Mouse (Mus musculus) E14TG2a.4 (cell line): ENCODE results near the gene BC100530.
"Not testable (repeated sequence)": the region's sequence is repeated elsewhere in the genome, so short reads cannot be mapped to it uniquely, and the experiment has no call there.

ENCODE experiments used
- H3K27me3 ChIP-seq: 2 replicates; pipeline ENCODE4 v1.6.1; 2014; ENCODE audit warnings: low read length, control low read depth; ENCODE audit not compliant: insufficient read depth
- H3K36me3 ChIP-seq: 2 replicates; pipeline ENCODE4 v1.6.1; 2014; ENCODE audit warnings: low read length, control low read depth; ENCODE audit not compliant: insufficient read depth
- H3K4me1 ChIP-seq: replicated peaks from 2 replicates; pipeline ENCODE4 v1.6.1; 2014; ENCODE audit warnings: low read depth, low read length, control low read depth
- H3K4me3 ChIP-seq: replicated peaks from 2 replicates; pipeline ENCODE4 v1.5.1; 2014; ENCODE audit warnings: mild to moderate bottlenecking, low read length
- H3K9me3 ChIP-seq: 2 replicates; pipeline ENCODE4 v1.6.1; 2014; ENCODE audit warnings: low read length, control low read depth
- CTCF ChIP-seq: conservative IDR thresholded peaks from 2 replicates; pipeline ENCODE4 v1.5.1; 2014; ENCODE audit warnings: low read length
- NANOG ChIP-seq: IDR thresholded peaks from 2 replicates; pipeline ENCODE4 v1.6.1; 2014; ENCODE audit warnings: borderline replicate concordance, low read length, mixed read lengths
- POU5F1 ChIP-seq: IDR thresholded peaks from 2 replicates; pipeline ENCODE4 v1.6.1; 2014; ENCODE audit warnings: low read length, borderline replicate concordance

BC100530 gene

DNA sequence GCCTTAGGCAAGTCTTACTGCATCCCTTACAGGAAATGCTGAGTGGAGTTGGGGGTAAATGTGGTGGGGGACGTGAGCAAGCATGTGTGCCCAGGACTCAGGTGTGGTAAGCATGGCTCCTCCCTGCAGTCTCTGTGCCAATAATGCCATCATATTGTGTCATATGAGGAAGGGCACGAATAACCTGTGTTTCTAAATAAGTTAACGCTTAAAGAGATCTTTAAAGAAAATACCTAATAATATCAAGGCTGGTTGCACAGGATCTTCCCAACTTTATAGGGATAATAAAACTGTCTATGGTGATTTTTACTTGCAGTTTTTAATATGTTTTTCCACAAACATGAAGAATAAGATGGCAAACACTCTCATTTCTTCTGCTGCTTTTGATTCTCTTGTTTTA is at the start of gene BC100530:
Gene BC100530, minus strand, starts transcription at position 101 of the 400 bp plus-strand sequence.
- H3K27me3 ChIP-seq, H3K4me3 ChIP-seq, H3K36me3 ChIP-seq, H3K4me1 ChIP-seq, H3K9me3 ChIP-seq: not testable (repeated sequence)

DNA sequence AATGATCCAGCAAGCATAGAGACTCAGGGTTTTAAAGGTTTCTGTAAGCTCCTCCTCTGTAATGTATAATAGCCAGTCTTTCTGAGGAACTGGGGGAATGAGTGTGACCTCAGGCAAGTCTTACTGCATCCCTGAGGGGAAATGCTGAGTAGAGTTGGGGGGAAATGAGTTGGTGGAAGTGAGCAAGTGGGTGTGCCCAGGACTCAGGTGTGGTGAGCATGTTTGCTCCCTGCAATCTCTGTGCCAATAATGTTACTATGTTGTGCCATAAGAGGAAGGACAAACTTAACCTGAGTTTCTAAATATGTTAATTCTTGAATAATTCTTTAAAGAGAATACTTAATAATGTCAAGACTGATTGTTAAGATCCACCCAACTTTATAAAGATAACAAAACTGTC is 40.8 kb upstream of the BC100530 start, which contains the start of gene Stfa2:
Gene Stfa2, minus strand, starts transcription at position 101 of the 400 bp plus-strand sequence.
- no peak for TF ChIP-seq POU5F1
- TF ChIP-seq NANOG, result no peak
- TF ChIP-seq CTCF, result no peak
- Histone ChIP-seq H3K36me3 (no peaks in the 10 kb centered on the region), H3K9me3 (no peaks in the 10 kb centered on the region), H3K27me3 (no peaks in the 10 kb centered on the region), H3K4me3 (no peak within 1 kb of the TSS), H3K4me1 (no peaks in the 10 kb centered on the region)

DNA sequence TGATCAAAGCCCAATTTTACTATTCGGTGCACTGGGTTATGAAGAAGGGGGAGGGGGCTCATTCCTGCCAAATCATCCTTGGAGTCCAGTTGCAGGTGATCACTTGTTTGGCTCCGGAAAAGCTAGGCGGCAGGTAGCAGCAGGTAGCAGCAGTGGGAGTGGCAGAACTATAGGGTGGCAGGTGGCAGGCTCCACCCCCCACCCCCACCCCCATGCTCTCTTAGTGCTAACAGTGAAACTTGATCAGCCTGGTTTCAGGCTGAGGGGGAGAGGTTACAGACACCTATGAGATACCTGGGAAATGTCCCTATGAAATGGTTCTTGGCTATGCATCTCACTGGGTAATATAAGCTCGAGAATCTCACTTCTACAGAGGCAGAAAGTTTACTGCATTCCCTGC is 21.5 kb upstream of the BC100530 start:
- Histone ChIP-seq H3K36me3 (no peaks in the 10 kb centered on the region), H3K27me3 (no peaks in the 10 kb centered on the region), H3K4me3 (no peak overlapping the region), H3K4me1 (0 out of 2 replicates have a peak, but pooled peaks cover 4% of the 10 kb centered on the region), H3K9me3 (no peaks in the 10 kb centered on the region)
- TF ChIP-seq NANOG (no peak), CTCF (no peak), POU5F1 (no peak)

DNA sequence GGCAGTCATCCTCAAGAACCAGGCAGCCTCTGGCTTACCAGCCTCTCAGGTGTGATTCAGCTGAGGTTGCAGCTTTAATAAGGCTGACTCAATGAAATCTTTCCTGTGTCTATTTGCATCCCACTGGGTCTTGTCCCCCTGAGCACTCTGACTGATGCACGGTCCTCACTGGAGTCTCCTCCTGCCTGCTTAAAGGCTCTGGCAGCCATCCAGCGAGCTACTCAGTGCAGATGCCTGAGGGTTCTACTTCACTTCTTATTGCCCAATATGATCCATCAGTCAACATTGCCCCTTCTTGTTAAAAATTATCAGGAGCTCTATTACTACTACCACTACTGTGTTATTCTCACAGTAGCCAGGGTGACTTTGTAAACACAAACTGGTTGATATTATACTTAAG is 30.4 kb downstream of the BC100530 start:
- Histone ChIP-seq H3K9me3 (no peaks in the 10 kb centered on the region), H3K4me3 (no peak overlapping the region), H3K27me3 (no peaks in the 10 kb centered on the region), H3K4me1 (no peaks in the 10 kb centered on the region), H3K36me3 (no peaks in the 10 kb centered on the region)
- TF ChIP-seq POU5F1 (no peak), CTCF (no peak), NANOG (no peak)

DNA sequence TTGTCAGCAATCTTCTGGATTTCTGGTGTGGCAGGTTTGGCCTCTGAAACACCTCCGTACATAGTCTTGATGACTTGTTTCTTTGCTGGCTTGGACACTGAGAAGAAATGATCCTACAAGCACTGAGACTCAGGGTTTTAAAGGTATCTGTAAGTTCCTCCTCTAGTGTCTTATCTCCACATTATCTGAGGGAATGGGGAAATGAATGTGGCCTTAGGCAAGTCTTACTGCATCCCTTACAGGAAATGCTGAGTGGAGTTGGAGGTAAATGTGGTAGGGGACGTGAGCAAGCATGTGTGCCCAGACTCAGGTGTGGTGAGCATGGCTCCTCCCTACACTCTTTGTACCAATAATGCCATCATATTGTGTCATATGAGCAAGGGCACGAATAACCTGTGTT is 33.3 kb downstream of the BC100530 start, which contains the start of gene BC117090:
Gene BC117090, minus strand, starts transcription at position 101 of the 400 bp plus-strand sequence.
- Histone ChIP-seq H3K4me1 (no peaks in the 10 kb centered on the region), H3K9me3 (no peaks in the 10 kb centered on the region), H3K4me3 (no peak within 1 kb of the TSS), H3K27me3 (no peaks in the 10 kb centered on the region), H3K36me3 (no peaks in the 10 kb centered on the region)
- TF ChIP-seq NANOG, result no peak
- no peak for TF ChIP-seq POU5F1
- TF ChIP-seq CTCF, result no peak

DNA sequence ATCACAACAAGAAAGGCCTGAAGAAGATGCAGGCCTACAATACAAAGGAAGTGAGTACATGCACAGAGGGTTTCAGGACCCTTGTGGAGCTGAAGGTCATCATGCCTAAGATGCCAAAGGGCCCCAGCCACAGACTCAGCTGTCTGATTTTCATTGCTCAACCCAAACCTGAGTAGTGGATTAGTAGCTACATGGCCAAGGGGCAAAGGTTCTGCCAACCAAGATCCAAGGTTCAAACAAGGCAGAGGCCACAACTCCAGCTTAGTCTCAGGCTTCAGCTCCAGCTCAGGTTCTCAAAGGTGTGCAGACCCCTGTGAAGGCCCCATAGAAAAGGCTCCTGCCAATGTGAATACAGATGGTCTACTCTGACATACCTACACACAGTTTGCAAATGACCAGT is 48.3 kb downstream of the BC100530 start:
- Histone ChIP-seq H3K36me3 (no peaks in the 10 kb centered on the region), H3K27me3 (no peaks in the 10 kb centered on the region), H3K9me3 (no peaks in the 10 kb centered on the region), H3K4me3 (no peak overlapping the region), H3K4me1 (no peaks in the 10 kb centered on the region)
- TF ChIP-seq NANOG, result no peak
- no peak for TF ChIP-seq CTCF
- no peak for TF ChIP-seq POU5F1

DNA sequence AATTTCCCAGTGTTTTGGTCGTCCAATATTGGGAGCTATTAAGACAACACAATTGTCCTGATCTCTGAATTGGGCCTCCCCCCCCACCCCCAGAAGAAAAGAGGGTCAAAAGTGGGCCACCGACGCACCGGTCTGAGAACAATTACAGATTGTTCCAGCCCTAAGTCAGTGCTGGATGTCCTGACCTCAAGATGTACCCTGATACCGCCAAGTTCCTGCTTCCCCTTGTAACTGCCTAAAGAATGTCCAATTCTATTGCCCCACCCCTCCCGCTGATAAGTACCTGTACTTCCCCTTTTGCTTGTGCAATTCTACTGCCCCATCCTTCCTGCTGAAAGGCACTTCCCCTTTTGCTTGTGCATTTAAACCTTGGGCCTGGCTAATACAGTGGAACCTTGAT is 51.4 kb downstream of the BC100530 start:
- H3K4me3 ChIP-seq, H3K27me3 ChIP-seq, H3K4me1 ChIP-seq, H3K9me3 ChIP-seq, H3K36me3 ChIP-seq: not testable (repeated sequence)
